Mouse (Mus musculus) kidney, postnatal 0 days (tissue): Measurements from ENCODE around the gene Tent5d. TPM values are rescaled to one million over a fixed set of nuclear protein-coding genes. Genes with fewer than 3 reads are reported as not detected.

Source experiments
- ATAC-seq: fragments of 200-750 bp; cut with Nextera tagmentation; replicated peaks from 2 replicates; pipeline ENCODE4 v1.8.0; 2017; ENCODE audit warnings: low read depth, moderate number of reproducible peaks, moderate TSS enrichment, moderate library complexity; ENCODE audit not compliant: low FRiP score
- DNase-seq: peaks from one replicate; pipeline ENCODE4 v3.0.0-alpha.2; 2016; ENCODE audit warnings: low spot score
- H3K27ac ChIP-seq: fragments of 300-500 bp; sonication (generic); 2 replicates; pipeline ENCODE4 v1.5.1; 2014; ENCODE audit warnings: mild to moderate bottlenecking
- H3K27me3 ChIP-seq: fragments of 300-500 bp; sonication (generic); 2 replicates; pipeline ENCODE4 v1.6.1; 2014; ENCODE audit warnings: low read length, mixed read lengths; ENCODE audit not compliant: insufficient read depth
- H3K36me3 ChIP-seq: fragments of 300-500 bp; sonication (generic); 2 replicates; pipeline ENCODE4 v1.6.1; 2014; ENCODE audit warnings: low read length, mixed read lengths; ENCODE audit not compliant: insufficient read depth
- H3K4me1 ChIP-seq: fragments of 300-500 bp; sonication (generic); replicated peaks from 2 replicates; pipeline ENCODE4 v1.6.1; 2014; ENCODE audit warnings: antibody characterized with exemption, low read length, mixed read lengths; ENCODE audit not compliant: insufficient read depth
- H3K4me2 ChIP-seq: fragments of 300-500 bp; sonication (generic); 2 replicates; pipeline ENCODE4 v1.6.1; 2014; ENCODE audit warnings: mild to moderate bottlenecking, low read length, moderate library complexity, mixed read lengths
- H3K4me3 ChIP-seq: fragments of 300-500 bp; sonication (generic); replicated peaks from 2 replicates; pipeline ENCODE4 v1.5.1; 2014; ENCODE audit warnings: low read depth, low read length
- H3K9ac ChIP-seq: fragments of 300-500 bp; sonication (generic); 2 replicates; pipeline ENCODE4 v1.6.1; 2014; ENCODE audit warnings: low read depth, low read length
- H3K9me3 ChIP-seq: fragments of 300-500 bp; sonication (generic); replicated peaks from 2 replicates; pipeline ENCODE4 v1.6.1; 2016; ENCODE audit warnings: low read length, inconsistent platforms, mixed read lengths
- CTCF ChIP-seq: IDR thresholded peaks from 2 replicates; pipeline ENCODE4 v1.5.1; 2016; ENCODE audit warnings: antibody characterized with exemption, low read depth, mild to moderate bottlenecking, moderate library complexity
- WGBS: fragments of 180-500 bp; shearing (Covaris S2); extraction: QIAGEN DNeasy Blood & Tissue Kit; methylation state at CpG from one replicate; pipeline ENCODE4 v1.1.7; 2014; 5-methylcytosine and 5-hydroxymethylcytosine counted together
- polyA plus RNA-seq: library from polyadenylated mRNA; unstranded; fragments of >200 nt; fragmentation: Nextera tagmentation; extraction: Ambion mirVana; gene quantifications from 2 replicates; pipeline ENCODE4 v1.2.1, GENCODE M21; 2015

Tent5d gene
- polyA plus RNA-seq = 0.26 TPM in 1 of 2 replicates, not detected in the other

- Histone ChIP-seq H3K4me1 (no peaks in the 10 kb centered on the region), H3K4me3 (no peak within 1 kb of the TSS), H3K36me3 (no peaks in the 10 kb centered on the region), H3K27ac (no peak within 1 kb of the TSS), H3K4me2 (no peak within 1 kb of the TSS), H3K9me3 (no peaks in the 10 kb centered on the region), H3K27me3 (no peaks in the 10 kb centered on the region), H3K9ac (no peak within 1 kb of the TSS)
- no peak for ATAC-seq
- WGBS = 67% methylated on average over 1 of the region's 1 CpGs
- no peak for TF ChIP-seq CTCF
- no peak for DNase-seq
These were observed at the start of gene Tent5d for GRCm38 (mm10) chrX:107792290-107792689. Gene Tent5d, plus strand, starts transcription at chrX:107792590.

GRCm38 (mm10) chrX:107767896-107768295 lies 24.5 kb upstream of the Tent5d start:
- TF ChIP-seq CTCF = peak; percentile 58
- H3K36me3 ChIP-seq = no peaks in the 10 kb centered on the region
- no peak overlapping the region for H3K4me2 ChIP-seq
- WGBS = 20% methylated on average over 3 of the region's 3 CpGs
- H3K9me3 ChIP-seq = no peaks in the 10 kb centered on the region
- H3K9ac ChIP-seq = no peak overlapping the region
- H3K27me3 ChIP-seq = no peaks in the 10 kb centered on the region
- H3K27ac ChIP-seq = no peak overlapping the region
- H3K4me3 ChIP-seq = no peak overlapping the region
- DNase-seq (peak; percentile 29), ATAC-seq (no peak)
- H3K4me1 ChIP-seq = no peaks in the 10 kb centered on the region

- Histone ChIP-seq H3K36me3 (no peaks in the 10 kb centered on the region), H3K4me3 (no peak overlapping the region), H3K27ac (no peak overlapping the region), H3K9me3 (no peaks in the 10 kb centered on the region), H3K4me2 (no peak overlapping the region), H3K9ac (no peak overlapping the region), H3K4me1 (no peaks in the 10 kb centered on the region), H3K27me3 (no peaks in the 10 kb centered on the region)
- 90% methylated on average over 1 of the region's 1 CpGs for WGBS
- no peak for TF ChIP-seq CTCF
- ATAC-seq (no peak), DNase-seq (no peak)
These were observed 2.3 kb upstream of the Tent5d start for GRCm38 (mm10) chrX:107790136-107790535.

GRCm38 (mm10) chrX:107790750-107791493 lies 1.5 kb upstream of the Tent5d start:
- H3K4me3 ChIP-seq = no peak overlapping the region
- DNase-seq = no peak
- no peak overlapping the region for H3K9ac ChIP-seq
- TF ChIP-seq CTCF = peak; percentile 47
- no peak for ATAC-seq
- H3K4me2 ChIP-seq = no peak overlapping the region
- H3K36me3 ChIP-seq = no peaks in the 10 kb centered on the region
- H3K27me3 ChIP-seq = no peaks in the 10 kb centered on the region
- no peaks in the 10 kb centered on the region for H3K4me1 ChIP-seq
- H3K9me3 ChIP-seq = no peaks in the 10 kb centered on the region
- no peak overlapping the region for H3K27ac ChIP-seq
- 29% methylated on average over 8 of the region's 8 CpGs for WGBS

- H3K9ac ChIP-seq = no peak overlapping the region
- H3K4me1 ChIP-seq = no peaks in the 10 kb centered on the region
- no peak for ATAC-seq
- H3K4me3 ChIP-seq = no peak overlapping the region
- no peak overlapping the region for H3K4me2 ChIP-seq
- H3K27me3 ChIP-seq = no peaks in the 10 kb centered on the region
- no peak for TF ChIP-seq CTCF
- no peaks in the 10 kb centered on the region for H3K9me3 ChIP-seq
- no peaks in the 10 kb centered on the region for H3K36me3 ChIP-seq
- DNase-seq = no peak
- 54% methylated on average over 1 of the region's 1 CpGs for WGBS
- H3K27ac ChIP-seq = no peak overlapping the region
These were observed 3.4 kb downstream of the Tent5d start for GRCm38 (mm10) chrX:107795785-107796184.

GRCm38 (mm10) chrX:107796919-107797318 lies 4.5 kb downstream of the Tent5d start:
- H3K36me3 ChIP-seq = no peaks in the 10 kb centered on the region
- no peaks in the 10 kb centered on the region for H3K27me3 ChIP-seq
- no peak overlapping the region for H3K4me3 ChIP-seq
- no peaks in the 10 kb centered on the region for H3K4me1 ChIP-seq
- no peak overlapping the region for H3K4me2 ChIP-seq
- TF ChIP-seq CTCF = no peak
- no peak overlapping the region for H3K27ac ChIP-seq
- DNase-seq (no peak), ATAC-seq (no peak)
- H3K9me3 ChIP-seq = no peaks in the 10 kb centered on the region
- H3K9ac ChIP-seq = no peak overlapping the region
- WGBS = 93% methylated on average over 2 of the region's 2 CpGs

- Histone ChIP-seq H3K4me1 (no peaks in the 10 kb centered on the region), H3K4me2 (no peak overlapping the region), H3K9me3 (no peaks in the 10 kb centered on the region), H3K4me3 (no peak overlapping the region), H3K27me3 (no peaks in the 10 kb centered on the region), H3K9ac (no peak overlapping the region), H3K27ac (no peak overlapping the region), H3K36me3 (no peaks in the 10 kb centered on the region)
- TF ChIP-seq CTCF = no peak
- DNase-seq (no peak), ATAC-seq (no peak)
These were observed 19.7 kb downstream of the Tent5d start for GRCm38 (mm10) chrX:107812120-107812519.
